Mouse (Mus musculus) adipocyte (in vitro differentiated cells): ENCODE results near the gene Btbd2.

ENCODE experiments used
- DNase-seq: peaks from one replicate; pipeline ENCODE4 v3.0.0-alpha.2; 2016; ENCODE audit warnings: low spot score

Btbd2 gene

GRCm38 (mm10) chr10:80687850-80688249, 31.0 kb upstream of the Btbd2 start:
- peak; percentile 80 for DNase-seq

- no peak for DNase-seq
These were observed 29.7 kb upstream of the Btbd2 start for GRCm38 (mm10) chr10:80686617-80687016.

DNA sequence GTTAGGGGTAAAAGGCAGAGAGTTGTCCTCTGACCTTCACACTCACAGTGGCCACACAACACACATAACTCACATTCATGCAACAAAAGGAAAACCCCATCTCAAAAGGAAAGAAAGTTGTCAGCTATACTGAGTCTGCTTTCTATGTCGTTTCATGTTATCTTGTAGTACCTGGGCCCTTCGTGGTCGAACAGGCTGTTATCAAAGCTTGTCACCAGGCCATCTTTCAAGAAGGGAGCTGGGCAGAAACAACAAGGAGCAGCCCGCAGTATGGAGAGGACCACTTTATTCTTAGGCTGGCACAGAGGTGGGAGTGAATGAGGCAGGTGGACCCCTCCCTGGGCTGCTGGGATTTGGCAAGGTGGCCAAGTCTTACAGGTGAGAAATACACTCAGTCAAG, 28.1 kb upstream of the Btbd2 start:
- DNase-seq: no peak

DNA sequence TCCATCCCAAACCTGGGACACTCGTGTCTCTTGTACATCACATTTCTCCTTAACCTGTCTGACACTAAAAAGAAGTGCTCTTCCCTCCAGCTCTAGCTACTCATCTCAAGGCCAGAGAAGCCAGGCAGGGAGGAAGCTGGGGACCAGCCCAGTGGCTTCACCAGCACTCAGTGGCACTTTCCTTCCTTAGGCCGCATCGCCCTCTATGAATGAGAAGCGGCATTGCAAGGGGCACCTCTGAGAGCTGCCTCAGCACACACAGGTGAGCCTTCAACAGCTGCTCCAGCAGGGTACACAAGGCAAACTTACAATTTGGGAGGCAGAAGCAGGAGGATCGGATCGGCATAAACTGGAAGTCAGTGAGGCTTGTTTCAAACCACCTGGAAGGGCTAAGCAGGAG, 27.3 kb upstream of the Btbd2 start:
- peak; percentile 78 for DNase-seq

- no peak for DNase-seq
These were observed 26.8 kb upstream of the Btbd2 start for GRCm38 (mm10) chr10:80683647-80684046.

DNA sequence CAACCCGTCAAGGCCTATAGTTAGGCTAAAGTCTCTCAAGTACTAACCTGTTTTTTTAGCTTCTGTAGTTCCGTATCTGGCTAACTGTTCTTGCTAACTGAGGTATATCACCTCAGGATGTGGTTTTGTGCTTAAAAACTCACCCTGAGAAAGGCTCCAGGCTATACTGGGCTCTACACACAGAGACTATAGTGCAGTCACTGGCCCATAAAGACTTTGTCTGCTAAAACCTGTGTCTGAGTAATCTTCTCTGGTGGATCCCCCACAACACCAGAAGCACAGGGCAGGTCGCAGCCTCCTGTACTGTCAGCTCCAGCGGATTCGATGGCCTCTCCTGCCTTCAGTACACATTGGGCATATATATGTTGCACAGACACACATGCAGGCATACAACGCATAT, 25.1 kb upstream of the Btbd2 start:
- DNase-seq: no peak

DNA sequence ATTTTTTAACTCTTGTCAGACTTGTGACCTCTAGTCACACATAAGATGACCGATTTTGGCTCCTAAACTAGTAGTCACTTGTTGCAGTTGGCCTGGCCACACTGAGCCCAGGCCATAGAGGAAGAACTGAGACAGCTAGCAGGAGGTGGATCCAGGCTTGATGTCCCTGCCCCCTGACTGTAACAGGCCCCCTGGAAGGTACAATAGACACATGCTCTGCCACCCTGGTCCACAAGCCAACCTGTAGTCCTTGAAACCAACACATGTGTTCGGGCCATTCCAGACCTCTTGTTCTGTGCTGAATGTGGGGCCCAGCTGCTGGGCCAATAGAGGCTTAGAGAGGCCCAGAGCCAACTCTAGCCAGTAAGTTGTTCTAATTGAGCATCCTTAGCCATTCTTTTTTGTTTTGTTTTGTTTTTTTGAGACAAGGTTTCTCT, 23.4 kb upstream of the Btbd2 start:
- DNase-seq: no peak

DNA sequence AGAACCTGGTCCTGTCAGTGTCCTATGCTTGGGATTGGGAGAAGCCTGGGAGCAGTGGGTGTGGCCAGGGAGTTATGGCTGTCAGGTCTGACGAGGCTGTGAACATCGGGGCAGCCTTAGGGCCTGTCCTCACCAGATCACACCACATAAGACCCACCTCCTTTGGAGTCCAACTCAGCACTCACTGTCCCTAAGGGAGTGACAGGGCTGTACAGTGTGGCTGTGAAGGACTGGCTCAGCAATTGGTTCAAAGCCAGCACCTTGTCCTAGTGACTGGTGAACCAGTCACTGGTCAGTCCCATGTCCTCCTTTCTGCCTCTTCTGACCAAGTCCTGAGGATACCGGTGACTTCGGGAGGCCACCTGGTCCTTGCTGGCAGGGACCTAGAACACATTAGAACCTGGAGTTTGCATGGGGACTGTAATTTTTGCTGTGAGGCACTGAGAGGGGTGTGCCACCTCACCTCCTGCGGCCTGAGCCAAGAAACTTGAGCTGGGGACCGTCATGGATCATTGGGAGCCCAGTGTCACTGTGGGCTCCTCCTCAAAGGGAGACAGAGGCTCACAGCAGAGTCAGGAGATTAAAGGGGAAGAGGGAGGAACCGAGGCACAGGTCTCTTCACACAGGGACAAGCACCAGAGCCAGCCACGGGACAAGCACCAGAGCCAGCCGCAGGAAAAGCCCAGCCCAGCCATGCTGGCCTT, 22.8 kb upstream of the Btbd2 start:
- DNase-seq: peak; percentile 98

DNA sequence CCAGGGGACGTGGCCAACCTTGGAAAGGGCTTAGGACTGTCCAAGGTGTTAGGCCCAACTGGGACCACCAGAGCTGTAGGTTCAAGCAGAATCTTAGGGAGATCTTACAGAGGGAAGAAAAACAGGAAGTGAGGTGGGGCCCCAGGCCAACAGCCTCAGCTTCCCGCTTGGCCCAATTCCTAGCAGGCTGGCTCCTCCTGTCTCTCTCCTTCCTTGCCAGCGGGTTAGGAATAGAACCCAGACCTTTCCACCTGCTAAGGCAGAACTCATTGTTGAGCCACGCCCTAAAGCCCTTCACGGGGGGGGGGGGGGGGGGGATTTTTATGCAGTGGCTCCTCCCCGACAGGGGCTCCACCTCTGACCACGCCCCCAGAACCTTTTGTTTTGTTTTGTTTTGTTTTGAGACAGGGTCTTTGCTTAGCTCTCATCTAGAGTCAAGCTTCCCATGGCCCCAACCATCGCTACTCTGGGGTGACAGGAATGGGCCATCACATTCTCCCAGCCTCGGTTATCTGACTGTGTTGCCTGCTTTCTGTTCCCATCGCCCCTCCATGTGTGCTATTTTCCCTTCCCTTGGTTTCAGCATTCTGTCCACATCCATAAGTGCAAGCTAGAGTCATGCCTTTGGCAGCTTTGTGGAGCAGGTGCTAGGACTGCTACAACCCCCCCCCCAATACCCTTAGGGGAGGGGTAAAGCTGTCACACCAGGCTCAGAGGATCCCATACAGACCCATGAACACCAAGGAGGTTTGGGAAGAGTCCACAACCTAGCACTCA, 21.9 kb upstream of the Btbd2 start:
- DNase-seq: peak; percentile 84

- peak; percentile 99 for DNase-seq
These were observed 21.1 kb upstream of the Btbd2 start, which contains the start of gene Mknk2 for GRCm38 (mm10) chr10:80677942-80678436. Gene Mknk2, minus strand, starts transcription at chr10:80678112.

DNA sequence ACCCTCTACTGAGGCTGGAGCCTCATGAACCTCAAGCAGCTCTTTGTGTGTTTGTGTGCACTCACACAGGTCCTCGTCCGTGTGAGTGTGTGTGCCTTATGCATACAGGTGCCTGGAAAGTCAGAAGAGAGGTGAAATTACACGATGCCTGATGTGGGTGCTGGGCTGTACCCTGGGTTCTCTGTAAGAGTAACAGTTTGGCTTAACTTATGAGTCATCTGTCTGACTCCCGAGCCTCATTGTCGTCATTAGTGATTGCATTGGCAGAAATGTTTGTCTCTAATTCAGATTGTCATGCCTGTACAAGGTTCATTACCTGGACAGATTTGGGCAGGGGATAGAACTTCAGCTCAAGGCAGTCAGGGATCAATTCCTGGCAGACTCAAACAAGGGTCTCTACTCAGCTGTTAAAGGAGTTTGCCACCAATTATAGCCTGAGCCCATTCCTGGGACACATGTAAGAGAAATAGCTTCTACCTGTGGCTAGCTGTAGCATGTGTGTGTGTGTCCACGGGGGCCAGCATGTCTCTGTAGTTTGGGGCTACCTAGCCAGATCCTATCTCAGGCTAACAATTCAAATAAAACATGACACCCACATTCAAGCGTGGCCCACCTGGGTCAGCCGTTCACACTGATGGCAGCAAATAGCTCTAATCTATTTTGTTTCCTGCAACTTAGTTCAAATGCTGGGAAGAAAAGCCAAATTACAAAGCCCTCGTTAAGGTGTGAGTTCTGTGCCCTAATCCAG, 20.4 kb upstream of the Btbd2 start:
- DNase-seq: peak; percentile 82

DNA sequence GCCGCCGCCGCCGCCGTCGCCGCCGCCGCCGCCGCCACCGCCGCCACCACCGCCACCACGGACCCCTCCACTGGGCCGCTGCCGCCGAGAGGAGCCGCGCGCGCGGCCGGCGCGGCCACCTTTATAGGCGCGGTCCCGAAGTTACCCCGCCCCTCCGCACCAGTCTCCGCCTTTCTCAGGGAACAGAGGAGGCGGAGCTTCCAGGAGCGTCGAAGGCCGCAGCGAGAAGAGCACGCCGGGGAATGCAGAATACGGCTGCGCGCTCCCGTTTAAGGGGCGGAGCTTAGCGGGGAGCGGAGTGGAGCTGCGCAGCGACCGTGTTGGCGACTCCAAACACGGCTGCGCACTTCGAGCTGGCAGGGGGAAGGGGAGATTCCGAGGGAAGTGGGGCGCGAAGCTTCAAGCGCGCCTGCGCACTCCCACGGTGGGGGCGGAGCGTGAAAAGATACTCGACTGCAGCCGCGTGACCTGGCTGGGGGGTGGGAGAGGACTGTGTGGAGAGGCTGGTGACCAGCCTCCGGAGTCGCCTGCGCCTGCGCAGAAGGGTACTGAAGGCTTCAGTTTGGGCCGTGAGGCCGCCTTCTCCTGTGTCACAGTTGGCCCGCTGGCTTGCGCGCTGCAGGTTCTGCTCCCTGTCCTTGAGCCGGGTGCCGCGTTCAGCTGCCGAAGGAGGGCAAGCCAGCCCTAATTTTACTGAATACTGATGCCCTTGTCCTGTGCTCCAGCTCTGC, 19.5 kb upstream of the Btbd2 start:
- DNase-seq: peak; percentile 100

DNA sequence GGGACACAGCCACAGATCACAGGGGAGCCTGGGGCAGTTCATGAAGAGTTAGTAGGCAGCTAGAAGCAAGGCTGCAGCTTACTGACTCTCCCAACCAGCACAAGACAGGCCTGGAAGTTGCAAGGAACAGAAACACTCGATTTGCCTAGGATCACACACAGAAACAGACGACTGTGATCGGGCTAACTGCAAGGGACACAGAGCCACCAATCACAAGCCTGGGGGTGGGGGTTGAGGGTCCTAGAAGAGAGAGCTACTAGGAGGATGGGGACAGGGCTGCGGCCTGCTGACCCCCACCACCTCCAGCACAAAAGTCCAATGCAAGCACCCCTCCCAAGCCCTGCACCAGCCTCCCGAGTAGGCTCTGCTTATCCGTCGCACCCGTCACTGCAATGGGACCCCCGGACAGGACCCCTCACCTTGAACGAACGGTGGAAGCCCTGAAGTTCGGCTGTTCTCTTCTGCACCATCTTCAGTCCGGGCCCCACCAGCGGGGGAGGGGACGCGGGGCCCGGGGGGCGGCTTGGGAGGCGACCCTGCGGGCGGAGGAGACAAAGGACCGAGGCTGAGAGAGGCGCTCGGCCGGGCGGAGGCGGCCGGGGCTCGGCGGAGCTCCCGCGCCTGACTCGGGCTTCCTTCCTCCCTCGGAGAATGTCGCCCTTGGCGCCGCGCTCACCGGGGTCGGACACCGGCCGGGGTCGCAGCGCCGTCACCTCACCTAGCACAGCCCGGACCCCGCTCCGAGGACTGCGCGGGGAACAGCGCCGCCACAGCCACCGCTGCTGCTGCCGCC, 18.7 kb upstream of the Btbd2 start:
- DNase-seq: peak; percentile 53

- peak; percentile 55 for DNase-seq
These were observed 18.1 kb upstream of the Btbd2 start for GRCm38 (mm10) chr10:80674851-80675404.

DNA sequence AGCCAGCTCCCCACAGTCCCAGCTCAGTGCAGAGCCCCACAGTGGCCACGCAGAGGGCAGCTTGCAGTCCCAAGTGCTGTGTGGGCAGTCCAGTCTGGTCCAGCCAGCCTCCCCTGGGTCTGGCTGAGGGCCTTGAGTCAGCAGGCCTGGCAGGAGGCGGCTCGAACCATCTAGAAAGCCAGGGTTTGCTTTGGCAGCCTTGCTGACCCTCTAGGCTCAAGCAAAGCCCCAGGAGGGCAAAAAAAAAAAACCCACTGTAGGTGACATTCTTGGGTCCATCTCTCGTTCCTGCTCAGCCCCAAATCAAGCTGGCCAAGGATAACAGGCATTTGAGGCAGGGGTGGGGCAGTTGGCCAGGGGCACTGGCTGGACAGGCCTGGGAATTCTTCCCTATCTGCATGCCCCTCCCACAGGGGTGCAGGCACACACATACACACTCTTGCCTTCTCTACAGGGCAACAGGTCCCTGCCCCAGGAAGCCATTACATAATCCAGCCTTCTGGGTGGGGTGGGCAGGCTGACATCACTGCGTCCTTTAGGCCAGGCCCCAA, 17.4 kb upstream of the Btbd2 start:
- DNase-seq: peak; percentile 84

- no peak for DNase-seq
These were observed 16.8 kb upstream of the Btbd2 start for GRCm38 (mm10) chr10:80673690-80674089.

- peak; percentile 48 for DNase-seq
These were observed 15.2 kb upstream of the Btbd2 start for GRCm38 (mm10) chr10:80671936-80672690.

DNA sequence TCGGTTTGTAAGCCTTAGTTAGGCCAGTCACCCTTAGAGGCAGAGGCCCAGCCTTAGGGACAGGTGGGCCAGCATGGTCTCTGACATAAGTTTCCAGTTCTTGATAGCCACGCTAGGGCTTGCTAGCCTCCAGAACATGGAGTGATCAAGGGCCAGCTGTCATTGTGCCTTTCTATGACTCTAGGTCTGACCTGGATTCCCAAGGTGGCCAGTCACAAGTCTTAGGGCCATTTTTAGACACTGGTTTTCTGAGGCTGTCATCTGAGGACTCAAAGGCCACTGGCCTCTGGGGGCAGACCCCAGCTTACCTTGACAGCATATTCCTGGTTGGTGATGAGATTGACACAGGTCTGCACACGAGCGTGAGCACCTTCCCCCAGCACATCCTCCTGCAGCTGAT, 14.4 kb upstream of the Btbd2 start:
- DNase-seq: peak; percentile 21

GRCm38 (mm10) chr10:80670531-80670930, 13.7 kb upstream of the Btbd2 start:
- DNase-seq: peak; percentile 62
